Mouse (Mus musculus): Measurements from ENCODE around the gene Eif3b.
"Not testable (repeated sequence)": the region's sequence is repeated elsewhere in the genome, so short reads cannot be mapped to it uniquely, and the experiment has no call there.

Eif3b gene

GRCm38 (mm10) chr5:140396166-140396940 is 22.8 kb upstream of the Eif3b start:
- no peak for DNase-seq (ENCODE audit: extremely low spot score)

- no peak for DNase-seq (ENCODE audit: extremely low spot score)
Observed at GRCm38 (mm10) chr5:140402640-140403270, 16.4 kb upstream of the Eif3b start.

GRCm38 (mm10) chr5:140405126-140405525 is 14.0 kb upstream of the Eif3b start:
- peak; percentile 14 for DNase-seq (ENCODE audit: extremely low spot score)

- DNase-seq (ENCODE audit: extremely low spot score): no peak
Observed at GRCm38 (mm10) chr5:140406666-140407065, 12.5 kb upstream of the Eif3b start.

- no peak for DNase-seq (ENCODE audit: extremely low spot score)
Observed at GRCm38 (mm10) chr5:140408801-140409200, 10.3 kb upstream of the Eif3b start.

- peak; percentile 36 for DNase-seq (ENCODE audit: extremely low spot score)
Observed at GRCm38 (mm10) chr5:140411339-140411738, 7.8 kb upstream of the Eif3b start.

- DNase-seq (ENCODE audit: extremely low spot score): no peak
Observed at GRCm38 (mm10) chr5:140414647-140415046, 4.5 kb upstream of the Eif3b start.

- DNase-seq (ENCODE audit: extremely low spot score): no peak
Observed at GRCm38 (mm10) chr5:140418106-140418488, 1.0 kb upstream of the Eif3b start.

GRCm38 (mm10) chr5:140419442-140420080 is 433 bp downstream of the Eif3b start:
- no peak for DNase-seq (ENCODE audit: extremely low spot score)

GRCm38 (mm10) chr5:140420616-140421015 is 1.5 kb downstream of the Eif3b start:
- no peak for DNase-seq (ENCODE audit: extremely low spot score)

GRCm38 (mm10) chr5:140425016-140425783 is 6.1 kb downstream of the Eif3b start:
- no peak for DNase-seq (ENCODE audit: extremely low spot score)

GRCm38 (mm10) chr5:140439117-140439516 is 20.0 kb downstream of the Eif3b start:
- not testable (repeated sequence) for DNase-seq (ENCODE audit: extremely low spot score)

- no peak for DNase-seq (ENCODE audit: extremely low spot score)
Observed at GRCm38 (mm10) chr5:140441406-140441805, 22.3 kb downstream of the Eif3b start.

GRCm38 (mm10) chr5:140444012-140444411 is 24.9 kb downstream of the Eif3b start:
- no peak for DNase-seq (ENCODE audit: extremely low spot score)

GRCm38 (mm10) chr5:140445345-140445744 is 26.2 kb downstream of the Eif3b start, which contains the start of gene Gm4869:
Gm4869 (plus strand) TSS chr5:140445645.
- no peak for DNase-seq (ENCODE audit: extremely low spot score)

GRCm38 (mm10) chr5:140446054-140446453 is 26.9 kb downstream of the Eif3b start:
- DNase-seq (ENCODE audit: extremely low spot score): no peak

- no peak for DNase-seq (ENCODE audit: extremely low spot score)
Observed at GRCm38 (mm10) chr5:140454488-140454887, 35.4 kb downstream of the Eif3b start.

GRCm38 (mm10) chr5:140455466-140455865 is 36.3 kb downstream of the Eif3b start:
- no peak for DNase-seq (ENCODE audit: extremely low spot score)

- DNase-seq (ENCODE audit: extremely low spot score): no peak
Observed at GRCm38 (mm10) chr5:140461476-140461875, 42.3 kb downstream of the Eif3b start.

GRCm38 (mm10) chr5:140463151-140463550 is 44.0 kb downstream of the Eif3b start:
- not testable (repeated sequence) for DNase-seq (ENCODE audit: extremely low spot score)

- DNase-seq (ENCODE audit: extremely low spot score): no peak
Observed at GRCm38 (mm10) chr5:140464943-140465342, 45.8 kb downstream of the Eif3b start.

- DNase-seq (ENCODE audit: extremely low spot score): no peak
Observed at GRCm38 (mm10) chr5:140472336-140472735, 53.2 kb downstream of the Eif3b start.
